Mouse (Mus musculus) lung, postnatal 14 days (tissue): ENCODE measurements around the gene Ctsa.
"Not testable (repeated sequence)": the region's sequence is repeated elsewhere in the genome, so short reads cannot be mapped to it uniquely, and the experiment has no call there.

Experiments
- DNase-seq: peaks from one replicate; pipeline ENCODE4 v3.0.0; 2021

The Ctsa gene

DNA sequence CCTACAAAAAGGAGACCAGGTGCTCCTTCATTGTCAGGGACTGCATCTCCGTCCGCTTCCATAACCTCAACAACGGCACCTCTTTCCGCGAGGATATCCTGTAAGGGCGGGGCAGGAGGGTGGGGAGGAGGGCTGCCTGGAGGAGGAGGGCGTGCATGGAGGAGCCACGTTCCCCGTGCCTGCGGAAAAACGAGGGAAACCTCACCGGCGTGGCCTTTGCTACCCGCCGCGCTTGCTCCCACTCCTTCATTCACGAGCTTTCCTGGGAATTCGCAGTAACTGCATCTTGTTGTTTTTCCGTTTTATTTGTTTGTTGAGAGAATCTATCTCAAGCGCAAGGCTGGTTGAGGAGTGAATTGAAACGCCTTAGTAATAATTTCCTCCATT lies 27.3 kb upstream of the Ctsa start:
- no peak for DNase-seq

DNA sequence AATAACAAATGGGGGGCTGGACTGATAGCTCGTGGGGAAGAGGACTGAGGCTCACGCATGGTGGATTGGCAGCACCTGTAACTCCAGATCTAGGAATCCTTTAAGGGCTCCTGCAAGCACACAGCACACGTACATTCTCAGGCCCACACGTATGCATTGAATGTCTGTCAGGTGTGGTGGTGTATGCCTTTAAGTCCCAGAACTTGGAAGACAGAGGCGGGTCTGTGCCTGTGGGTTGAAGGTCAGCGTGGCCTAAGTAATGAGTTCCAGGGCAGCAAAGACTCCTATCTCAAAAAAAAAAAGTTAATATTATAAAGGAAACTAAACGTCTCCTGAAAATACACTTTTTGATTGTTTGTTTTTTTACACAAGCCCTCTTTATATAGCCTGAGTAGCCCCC lies 26.1 kb upstream of the Ctsa start:
- no peak for DNase-seq

DNA sequence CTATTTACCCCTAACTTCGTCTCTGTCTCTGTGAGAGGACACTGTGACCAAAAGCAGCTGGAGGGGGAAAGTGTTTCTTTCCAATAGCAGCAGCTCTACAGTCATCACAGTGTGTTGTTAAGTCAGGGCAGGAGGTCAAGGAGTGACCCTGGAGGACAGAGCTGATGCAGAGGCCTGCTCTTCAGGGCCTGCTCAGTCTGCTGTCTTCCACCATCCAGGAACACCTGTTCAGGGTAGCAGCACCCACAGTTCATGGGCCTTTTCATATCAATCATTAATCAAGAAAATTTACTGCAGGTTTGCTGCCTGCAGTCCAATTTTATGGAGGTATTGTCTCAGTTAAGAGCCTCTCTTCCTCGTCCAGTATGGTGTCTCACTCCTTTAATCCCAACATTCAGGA lies 19.1 kb upstream of the Ctsa start:
- no peak for DNase-seq

DNA sequence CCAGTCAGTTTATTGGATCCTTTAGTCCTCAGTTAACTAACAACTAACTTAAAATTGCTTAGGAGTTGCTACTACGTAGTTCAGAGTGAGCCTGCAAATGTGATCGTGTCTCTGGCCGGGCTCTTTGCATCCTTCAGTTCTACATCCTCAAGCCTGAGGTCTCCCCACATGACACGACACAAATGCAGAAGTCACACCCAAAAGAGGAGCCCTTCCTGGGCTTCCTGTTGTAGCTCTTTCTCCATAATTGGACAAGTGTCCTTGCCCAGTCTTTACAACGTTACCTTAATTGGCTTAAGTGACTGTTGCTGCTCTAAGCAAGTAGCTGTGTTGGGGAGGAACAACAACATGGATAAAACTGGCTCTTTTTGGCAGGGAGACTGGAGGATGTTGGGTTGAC lies 17.3 kb upstream of the Ctsa start:
- no peak for DNase-seq

DNA sequence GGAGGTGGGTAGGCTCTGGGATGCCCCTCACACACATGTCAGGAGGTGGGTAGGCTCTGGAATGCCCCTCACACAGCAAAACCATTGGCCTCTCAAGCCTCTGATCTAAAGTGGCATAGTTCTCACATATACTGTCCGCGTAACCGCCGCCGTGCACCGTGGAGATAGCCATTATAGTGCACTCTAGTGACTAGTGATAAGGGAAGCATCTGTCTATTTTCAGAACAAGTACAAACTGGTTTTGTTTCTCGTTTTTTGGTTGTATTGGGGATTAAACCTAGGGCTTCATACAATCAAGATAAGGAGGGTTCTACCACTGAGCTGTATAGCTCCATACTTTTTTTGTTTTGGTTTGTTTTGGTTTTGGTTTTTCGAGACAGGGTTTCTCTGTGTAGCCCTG lies 16.9 kb upstream of the Ctsa start:
- DNase-seq = no peak

DNA sequence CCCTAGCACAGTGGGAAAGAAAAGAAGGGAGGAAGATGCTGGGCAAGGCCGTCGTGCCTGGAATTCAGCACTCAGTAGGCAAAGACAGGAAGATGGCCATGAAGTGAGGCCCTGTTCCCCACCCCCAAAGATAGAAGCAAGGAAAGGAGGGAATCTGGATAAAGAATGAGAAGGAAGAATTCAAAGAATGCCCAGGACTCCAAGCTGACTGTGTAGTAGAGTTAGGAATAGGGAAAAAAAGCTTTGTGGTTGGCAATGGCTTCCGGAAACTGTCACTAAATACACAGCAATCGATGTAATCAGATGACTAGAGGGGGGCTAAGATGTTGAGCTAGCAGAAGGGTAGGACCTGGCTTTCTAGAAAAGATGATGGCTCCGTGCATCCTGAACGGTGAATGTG lies 15.5 kb upstream of the Ctsa start:
- no peak for DNase-seq

DNA sequence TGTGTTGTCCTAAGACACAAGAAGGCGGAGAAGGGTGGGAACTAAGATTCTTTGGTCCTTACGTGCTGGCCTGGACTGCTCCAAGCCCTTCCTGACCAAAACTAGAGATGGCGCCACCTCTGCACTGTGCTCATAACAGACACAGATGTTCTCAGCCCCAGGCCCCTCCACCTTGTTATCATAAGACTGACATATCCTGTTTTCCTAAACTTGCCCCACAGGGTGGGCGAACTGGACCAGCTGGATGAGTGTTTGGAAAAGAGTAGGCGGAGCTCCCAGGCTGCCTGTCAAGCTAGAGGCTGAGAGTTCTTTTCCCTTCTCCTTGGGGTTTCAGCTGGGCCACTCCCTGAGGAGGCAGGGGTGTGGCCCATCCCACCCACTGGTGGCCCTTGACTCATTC lies 15.0 kb upstream of the Ctsa start:
- DNase-seq = no peak

DNA sequence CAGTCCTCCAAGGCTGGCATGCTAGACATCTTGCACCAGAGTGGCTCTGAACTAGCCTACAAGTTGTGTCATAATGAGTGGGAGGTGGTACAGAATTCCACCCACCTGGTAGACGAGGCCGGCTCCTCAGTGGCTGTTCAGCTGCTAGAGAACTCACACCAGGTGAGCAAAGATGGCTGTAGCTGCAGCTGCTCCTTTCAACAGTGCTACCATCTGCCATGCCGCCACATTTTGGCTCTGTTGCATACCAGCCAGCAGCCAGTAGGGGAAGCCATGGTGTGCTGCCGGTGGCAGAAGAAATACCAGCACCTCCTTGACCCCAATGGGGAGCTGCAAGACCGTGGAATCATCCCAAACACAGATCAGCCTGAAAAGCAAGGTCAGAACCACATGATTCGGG lies 11.6 kb upstream of the Ctsa start:
- no peak for DNase-seq

DNA sequence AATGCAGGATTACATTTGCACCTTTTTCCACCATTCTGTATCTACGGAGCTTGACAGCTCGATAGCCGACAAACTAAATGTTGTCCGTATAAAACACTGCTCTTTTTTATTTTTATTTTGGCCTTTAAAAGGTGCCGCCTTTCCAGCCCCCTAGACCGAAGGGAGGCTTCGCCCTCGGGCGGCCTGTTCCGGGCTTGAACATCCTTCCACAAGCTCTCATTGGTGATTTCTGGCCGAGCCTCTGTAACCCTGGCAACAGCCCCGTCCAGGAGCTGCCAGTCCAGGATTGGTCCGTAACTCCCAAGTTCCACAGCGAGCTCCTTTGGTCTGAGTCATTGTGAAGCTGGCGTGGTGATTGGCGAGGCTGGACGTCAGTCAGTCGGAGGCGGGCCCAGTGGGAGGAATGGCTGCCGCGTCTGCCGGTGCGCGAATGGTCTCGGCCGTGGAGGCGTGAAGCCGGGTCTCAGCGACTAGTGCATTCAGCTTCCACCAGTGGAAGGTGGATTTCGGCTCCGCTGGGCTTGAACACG lies 10.0 kb upstream of the Ctsa start, which contains the start of gene Zswim1:
Gene Zswim1, plus strand, starts transcription at position 51 of the 530 bp plus-strand sequence.
- peak; percentile 100 for DNase-seq

DNA sequence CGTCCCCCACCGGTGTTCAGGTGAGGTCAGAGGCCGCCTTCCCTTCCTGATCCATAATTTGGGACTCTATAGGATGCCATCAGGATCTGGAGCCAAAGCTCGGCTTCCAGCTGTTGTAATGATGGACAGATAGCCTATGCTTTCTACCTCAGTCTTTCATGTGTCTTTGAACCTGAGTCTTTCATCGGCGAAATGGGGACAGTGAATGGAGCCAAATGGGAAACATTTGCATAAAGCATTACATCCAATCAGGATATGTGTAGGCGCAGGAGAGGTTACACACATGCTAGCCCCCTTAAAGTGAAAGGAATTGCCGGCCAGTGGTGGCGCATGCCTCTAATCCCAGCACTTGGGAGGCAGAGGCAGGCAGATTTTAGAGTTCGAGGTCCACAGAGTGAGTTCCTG lies 9.5 kb upstream of the Ctsa start:
- DNase-seq = no peak

DNA sequence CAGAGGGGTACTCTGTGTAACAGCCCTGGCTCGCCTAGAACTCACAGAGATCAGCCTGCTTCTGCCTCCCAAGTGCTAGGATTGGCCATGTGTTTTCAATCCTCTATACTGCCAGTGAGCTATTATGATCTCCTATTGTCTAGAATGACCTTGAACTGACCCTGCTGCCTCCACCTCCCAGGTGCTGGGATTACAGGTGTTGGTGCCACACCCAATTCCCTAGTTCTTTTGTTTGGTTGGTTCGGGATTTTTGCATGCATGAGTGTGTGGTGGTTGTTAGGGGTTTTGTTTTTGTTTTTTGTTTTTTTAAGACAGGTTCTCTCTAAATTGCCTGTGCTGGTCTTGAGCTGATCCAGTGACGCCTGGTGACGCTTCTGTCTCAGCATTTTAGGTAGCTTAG lies 8.7 kb upstream of the Ctsa start:
- no peak for DNase-seq

DNA sequence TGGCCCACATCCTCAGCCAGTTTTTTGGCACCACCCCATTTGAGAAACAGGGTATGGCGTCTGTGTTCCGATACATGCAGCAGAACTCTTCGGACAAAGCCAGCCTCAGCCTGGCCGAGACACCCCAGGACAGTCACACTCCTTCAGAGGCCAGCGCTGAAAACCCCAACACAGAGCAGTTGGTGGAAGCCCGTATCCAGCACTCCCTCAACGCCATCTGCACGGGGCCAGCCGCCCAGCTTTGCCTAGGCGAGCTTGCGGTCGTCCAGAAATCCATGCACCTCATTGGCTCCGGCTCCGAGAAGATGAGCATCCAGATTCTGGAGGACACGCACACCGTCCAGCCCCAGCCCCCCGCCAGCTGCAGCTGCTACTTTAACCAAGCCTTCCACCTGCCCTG lies 7.2 kb upstream of the Ctsa start:
- no peak for DNase-seq

DNA sequence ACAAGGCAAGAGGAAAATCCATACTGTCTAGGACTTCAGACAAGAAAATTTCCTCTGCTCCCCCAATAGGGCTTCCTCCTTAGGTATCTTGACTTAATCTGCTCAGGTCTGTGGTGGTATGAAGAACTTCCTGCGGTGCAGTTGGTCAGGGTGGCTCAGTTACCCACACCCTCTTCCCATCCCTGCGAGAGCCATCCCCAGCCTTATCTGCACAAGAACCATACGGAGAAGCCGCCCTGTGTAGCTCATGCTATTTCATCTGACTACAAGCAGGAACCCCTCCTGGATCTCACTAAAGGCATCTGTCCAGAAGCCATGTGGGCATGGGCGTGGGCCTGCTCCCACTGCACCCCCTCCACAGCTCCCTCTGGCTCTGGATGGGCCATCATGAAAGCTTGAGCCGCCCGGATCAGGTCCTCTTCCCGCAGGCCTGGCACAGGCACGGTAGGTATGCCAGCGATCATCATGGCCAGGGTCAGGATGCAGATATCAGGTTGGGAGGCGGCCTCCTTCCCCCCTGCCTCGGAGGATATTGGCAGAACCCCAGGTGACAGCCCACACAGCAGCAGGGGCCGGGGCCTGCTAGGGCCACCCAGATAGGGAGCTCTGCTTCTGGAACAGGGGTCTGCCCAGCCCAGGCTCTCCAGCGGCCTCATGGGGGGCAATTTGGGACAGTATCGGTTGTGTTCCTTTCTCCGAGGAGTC lies 5.4 kb upstream of the Ctsa start:
- DNase-seq = no peak

DNA sequence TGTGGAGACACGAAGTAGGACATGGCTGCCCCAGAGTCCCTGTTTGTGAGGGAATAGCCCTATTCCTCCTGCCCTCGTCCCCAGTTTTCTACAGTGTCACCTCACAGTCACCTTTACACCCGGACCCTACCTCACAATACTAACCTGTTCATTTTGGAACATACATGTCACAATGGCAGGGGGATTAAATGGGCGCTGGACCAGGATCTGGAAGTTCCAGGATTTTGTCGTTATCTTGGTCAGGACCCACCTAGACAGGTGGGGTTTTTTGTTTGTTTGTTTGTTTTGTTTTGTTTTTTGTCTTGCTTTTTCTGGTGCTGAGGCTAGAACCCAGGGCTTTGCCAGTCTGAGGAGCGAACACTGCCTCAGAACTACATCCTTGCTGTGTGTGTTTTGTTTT lies 4.2 kb upstream of the Ctsa start, which contains the start of gene Spata25:
Gene Spata25, minus strand, starts transcription at position 101 of the 400 bp plus-strand sequence.
- DNase-seq = no peak

DNA sequence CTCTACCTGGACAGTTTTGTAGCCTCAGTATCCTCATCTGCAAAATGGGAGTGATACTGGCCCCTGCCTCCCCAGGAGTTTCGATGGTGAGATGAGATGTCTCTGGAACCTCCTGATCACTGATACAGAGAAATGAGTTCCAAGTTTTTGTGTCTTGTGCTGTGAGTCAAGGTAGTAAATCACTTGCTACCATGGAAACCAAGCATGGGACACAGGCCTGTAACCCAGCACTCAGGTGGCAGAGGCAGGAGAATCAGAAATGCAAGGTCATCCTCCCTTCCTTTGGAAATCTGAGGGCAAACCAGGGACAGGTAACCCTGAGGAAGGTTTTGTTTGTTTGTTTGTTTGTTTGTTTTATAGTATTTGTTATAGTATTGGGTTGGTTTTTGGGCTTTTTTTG lies 3.6 kb upstream of the Ctsa start:
- no peak for DNase-seq

DNA sequence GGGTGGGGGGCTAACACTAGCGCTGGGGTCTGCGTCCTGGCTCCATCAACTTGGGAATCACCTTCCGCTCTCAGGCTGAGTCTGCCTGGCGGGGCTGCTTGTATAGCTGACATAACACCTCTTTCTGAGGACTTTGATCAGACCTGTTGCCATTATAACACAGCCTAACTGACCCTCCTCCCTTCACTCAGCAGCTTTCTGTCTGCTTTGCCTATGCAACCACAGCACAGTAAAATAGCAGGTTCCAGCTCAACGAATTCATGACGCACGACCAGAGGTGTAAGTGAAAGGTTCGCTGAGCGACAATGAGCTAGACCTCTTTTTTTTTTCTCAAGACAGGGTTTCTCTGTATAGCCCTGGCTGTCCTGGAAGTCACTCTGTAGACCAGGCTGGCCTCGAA lies 1.6 kb upstream of the Ctsa start:
- no peak for DNase-seq

DNA sequence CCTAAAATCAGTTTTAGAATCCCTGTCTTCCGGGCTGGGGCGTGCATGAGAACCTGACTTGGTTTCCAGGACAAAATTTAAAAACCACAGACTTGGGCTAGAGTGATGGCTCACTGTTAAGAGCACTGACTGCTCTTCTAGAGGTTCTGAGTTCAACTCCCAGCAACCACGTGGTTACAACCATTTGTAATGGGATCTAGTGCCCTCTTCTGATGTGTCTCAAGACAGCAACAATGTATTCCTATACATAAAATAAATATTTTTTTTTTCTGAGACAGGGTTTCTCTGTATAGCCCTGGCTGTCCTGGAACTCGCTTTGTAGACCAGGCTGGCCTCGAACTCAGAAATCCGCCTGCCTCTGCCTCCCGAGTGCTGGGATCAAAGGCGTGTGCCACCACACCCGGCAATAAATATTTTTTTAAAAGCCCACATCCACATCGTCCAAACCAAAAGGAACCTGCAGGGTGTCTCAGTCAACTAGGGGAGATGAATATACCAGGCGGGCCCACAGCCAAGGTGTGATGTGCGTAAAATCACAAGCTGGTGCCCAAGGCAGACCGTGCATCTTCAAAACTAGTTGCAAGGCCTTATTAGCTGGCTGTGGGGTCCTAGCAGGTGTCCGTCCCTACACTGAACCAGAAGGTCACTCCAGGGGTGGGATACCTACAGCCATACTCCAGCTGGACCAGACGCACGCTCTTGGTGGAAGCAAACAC lies 483 bp upstream of the Ctsa start:
- no peak for DNase-seq

DNA sequence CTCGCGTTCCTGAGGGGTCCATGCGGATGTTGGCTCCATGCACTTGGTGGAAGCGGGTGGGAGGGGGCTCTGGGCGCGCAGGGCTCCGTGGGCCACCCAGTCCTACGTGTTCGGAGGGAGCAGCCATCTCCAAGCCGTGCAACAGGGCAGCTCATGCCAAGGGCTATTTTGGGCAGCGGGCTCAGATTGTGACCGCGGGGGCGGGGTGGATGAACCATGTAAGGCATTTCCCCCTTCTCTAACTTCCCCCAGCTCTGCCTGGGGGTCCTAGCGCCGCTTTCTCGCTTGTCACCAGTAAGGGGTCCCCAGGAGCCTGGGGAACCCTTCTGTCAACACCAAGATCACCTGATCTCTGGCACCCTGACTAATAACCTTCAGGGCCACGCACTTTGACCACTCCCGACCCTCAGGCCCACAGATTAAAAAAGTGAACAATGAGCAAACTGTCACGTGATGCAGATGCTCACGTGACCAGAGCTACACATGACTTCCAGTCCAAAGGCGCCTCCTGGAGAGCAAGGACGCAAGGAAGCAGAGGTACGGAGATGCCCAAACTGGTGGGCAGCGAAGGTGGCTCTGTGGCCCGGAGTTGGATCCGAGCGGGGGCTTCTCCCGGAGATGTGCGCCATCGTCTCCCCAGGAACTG lies 764 bp downstream of the Ctsa start, which contains the start of gene Neurl2:
Gene Neurl2, minus strand, starts transcription at position 143 of the 646 bp plus-strand sequence.
- DNase-seq = peak; percentile 92

DNA sequence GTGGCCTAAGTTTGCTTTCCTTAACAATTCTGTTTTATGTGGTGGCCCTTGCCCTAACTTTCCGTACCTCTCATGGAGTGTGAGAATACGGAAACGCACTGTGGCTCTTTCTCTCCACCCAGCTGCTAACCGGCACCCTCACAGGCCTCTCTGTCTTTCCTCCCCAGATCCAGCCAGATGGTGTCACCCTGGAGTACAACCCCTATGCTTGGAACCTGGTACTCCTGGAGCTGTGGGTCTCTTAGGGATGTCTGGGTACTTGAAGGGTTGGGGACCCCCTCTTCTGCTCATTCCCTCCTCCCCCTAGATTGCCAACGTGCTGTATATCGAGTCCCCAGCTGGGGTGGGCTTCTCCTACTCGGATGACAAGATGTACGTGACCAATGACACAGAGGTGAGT lies 1.9 kb downstream of the Ctsa start:
- no peak for DNase-seq

DNA sequence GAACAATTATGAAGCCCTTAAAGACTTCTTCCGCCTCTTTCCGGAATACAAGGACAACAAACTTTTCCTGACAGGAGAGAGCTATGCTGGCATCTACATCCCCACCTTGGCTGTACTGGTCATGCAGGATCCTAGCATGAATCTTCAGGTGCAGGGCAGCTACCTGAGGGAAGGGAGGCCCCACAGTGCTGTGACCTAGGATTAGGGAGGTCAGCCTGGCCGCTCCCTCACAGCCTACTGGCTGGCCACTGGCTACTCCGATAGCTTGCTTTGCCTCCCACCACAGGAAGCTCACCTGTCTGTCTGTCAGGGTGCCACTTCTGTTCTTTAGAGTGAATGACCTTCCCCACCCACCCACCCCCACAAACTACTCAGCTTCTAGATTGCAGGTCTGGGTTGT lies 2.5 kb downstream of the Ctsa start:
- DNase-seq = no peak

DNA sequence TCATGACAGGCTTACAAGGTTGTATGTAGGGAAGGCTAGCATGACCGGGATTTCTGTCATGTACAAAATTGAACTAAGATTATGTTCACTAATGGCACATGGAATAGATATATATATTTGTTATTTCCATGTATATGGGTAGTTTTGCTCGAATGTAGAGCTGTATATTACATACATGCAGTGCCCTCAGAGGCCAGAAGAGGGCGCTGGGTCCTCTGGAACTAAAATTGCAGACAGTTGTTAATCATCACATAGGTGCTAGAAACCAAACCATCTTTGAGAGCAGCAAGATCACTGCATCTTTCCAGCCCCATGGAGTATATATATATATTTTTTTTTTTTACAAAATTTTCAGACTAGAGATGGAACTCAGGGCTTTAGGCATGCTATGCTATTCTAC lies 13.1 kb downstream of the Ctsa start:
- DNase-seq = no peak

DNA sequence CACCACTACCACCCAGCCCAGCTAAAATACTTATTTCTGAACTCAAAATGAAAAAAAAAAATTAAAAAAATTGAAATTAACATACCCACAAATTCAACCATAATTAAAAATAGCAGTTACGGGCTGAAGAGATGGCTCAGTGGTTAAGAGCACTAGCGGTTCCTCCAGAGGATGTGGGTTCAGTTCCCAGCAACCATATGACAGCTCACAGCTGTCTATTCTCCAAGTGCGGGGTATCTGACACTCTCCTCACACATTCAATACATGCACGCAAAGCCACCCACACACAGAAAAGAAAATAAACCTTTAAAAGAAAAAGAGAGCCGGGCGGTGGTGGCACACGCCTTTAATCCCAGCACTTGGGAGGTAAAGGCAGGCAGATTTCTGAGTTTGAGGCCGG lies 17.4 kb downstream of the Ctsa start:
- no peak for DNase-seq

DNA sequence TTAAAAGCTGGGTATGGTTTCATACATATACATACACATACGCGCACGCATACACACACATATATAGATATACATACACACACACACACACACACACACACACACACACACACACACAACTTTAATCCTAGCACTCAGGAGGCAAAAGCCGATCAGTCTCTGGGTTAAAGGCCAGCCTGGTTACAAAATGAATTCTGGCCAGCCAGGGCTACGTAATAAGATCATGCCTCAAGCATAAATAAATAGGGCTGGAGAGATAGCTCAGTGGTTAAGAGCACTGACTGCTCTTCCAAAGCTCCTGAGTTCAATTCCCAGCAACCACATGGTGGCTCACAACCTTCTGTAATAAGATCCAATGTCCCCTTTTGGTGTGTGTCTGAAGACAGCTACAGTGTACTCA lies 22.9 kb downstream of the Ctsa start:
- DNase-seq = not testable (repeated sequence)
